Mouse (Mus musculus) neutrophil, adult 5-6 weeks (primary cell): ENCODE data around the gene Ltbp4. TPM values are rescaled to one million over a fixed set of nuclear protein-coding genes. Genes with fewer than 3 reads are reported as not detected.

Experiments
- ATAC-seq: fragments of 151-379, 151-347 bp; 2 replicates; pipeline ENCODE4 v1.8.0; 2017; ENCODE audit warnings: mild to moderate bottlenecking, moderate TSS enrichment; ENCODE audit not compliant: insufficient number of reproducible peaks, poor library complexity, low FRiP score, severe bottlenecking; ENCODE audit errors: extremely low read depth
- total RNA-seq: library from RNA; stranded (forward); fragments of 200-1000 nt; gene quantifications from 2 replicates; pipeline ENCODE4 v1.2.3, GENCODE M21; 2017

Ltbp4 gene
- total RNA-seq, 1 experiment from 2014 or later, result not detected

DNA sequence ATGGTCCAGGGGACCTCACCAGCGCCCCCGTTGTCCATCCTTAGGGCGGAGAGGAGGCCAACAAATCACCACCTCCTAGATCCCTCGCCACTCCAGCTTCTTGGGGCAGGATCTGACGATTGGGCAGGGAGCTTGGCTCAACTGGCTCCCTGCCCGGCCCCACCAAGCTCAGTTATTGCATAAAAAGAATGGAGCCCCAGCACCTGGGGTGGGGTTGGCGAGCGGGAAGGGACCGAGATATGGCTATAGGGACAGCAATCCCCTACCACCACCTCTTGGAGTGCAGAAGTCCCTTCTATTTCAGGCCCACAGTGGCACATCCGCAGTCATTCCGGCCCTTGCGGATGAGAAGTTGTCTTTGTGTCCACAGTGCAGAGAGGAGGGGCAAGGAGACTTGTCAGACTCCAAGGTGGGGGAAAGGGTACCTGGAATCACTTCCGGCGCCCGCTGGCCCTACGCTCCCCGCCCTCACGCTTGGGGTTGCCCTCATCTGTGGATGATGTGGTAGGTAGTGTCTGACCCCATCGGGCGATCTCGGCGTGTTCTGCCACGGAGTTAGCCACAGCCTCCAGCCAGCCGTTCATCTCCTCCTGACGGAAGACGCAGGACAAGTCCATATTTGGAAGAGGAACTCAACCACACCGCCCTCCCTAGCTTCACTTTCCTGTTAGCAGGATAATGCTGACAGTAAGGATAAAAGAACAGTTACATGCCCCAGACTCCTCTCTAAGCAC lies 19.5 kb upstream of the Ltbp4 start, which contains the start of gene Gm20479:
Gene Gm20479 (minus strand): TSS at position 559 of the 734 bp plus-strand sequence.
- peak; percentile 13; the same call in 1 of the 2 replicates for ATAC-seq

DNA sequence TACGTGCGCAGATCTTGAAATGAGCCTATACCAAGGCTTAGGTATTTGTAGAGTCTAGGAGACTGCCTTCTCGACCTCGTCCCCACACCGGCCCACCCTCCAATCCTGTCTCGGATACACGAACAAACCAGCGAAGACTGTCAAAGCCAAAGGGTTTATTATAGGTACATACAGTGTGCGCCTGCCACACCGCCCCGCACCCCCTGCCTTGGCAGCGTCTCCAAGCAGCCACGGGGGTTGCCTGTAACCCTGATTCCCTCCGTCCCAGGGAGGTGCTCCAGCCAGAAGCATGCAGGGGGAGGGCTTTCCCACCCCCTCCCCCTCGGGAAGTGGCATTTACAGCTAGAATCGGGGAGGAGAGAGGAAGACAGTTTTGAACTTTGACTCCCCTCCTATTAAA lies 18.8 kb upstream of the Ltbp4 start:
- ATAC-seq, result peak; percentile 11; the same call in 1 of the 2 replicates

DNA sequence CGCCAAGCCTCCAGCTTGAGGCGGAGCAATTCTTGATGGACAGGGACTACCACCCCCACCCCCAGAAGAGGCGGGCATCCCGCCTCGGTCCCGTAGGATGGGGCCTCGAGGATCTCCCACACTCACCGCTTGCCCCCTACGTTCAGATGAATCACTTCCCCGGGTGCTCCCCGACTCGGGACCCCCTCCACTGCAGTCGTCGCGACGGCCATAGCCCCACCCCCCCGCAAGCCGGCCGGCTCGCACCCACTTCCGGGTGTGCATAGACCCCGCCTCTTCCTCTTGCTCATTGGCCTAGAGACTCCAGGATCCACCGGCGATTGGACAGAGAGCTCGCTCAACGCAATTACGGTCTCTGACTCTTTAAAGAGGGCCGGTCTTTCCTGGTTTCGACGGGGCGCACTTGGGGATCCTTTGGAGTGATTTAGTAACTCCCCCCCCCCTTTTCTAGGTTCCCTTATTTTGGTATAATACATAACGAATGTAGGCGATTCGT lies 18.3 kb upstream of the Ltbp4 start, which contains the start of gene Shkbp1:
Gene Shkbp1 (minus strand): TSS at position 275 of the 496 bp plus-strand sequence.
- peak; percentile 87 for ATAC-seq

DNA sequence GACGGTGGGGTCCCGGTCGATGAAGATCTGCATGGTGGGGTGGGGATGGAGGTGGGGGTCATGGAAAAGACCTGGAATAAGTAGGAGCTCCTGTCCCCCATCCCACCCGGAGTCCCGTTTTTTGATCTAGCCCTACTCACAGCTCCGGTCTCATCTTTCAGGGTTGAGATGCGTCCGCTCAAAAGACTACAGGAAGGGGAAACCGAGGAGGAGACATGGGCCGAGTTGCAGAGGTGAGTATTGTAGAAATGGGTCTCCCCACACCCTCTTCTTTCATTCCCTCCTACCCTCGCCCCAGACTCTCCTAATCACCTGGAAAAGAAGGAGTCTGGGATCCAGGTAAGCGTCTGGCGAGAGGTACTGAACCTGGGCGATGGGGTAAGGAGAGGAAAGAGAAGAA lies 17.8 kb upstream of the Ltbp4 start:
- ATAC-seq, result no peak

DNA sequence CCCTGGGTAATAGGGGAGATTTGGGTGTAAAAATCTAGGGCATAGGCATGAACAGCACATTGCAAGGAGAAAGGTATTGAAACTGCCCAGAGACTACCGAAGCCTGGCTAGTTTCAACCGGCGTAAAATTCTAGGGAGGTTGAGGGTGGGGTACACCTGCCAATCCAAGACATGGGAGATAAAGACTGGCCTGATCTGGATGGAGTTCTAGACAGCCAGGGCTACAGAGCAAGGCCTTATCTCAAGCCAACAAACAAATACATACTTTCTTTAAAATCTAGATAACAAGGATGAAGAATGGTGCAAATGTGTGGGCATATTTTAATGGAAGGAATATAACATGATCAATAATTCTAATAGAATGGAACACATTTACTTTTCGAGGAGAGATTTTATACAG lies 17.3 kb upstream of the Ltbp4 start:
- no peak for ATAC-seq

DNA sequence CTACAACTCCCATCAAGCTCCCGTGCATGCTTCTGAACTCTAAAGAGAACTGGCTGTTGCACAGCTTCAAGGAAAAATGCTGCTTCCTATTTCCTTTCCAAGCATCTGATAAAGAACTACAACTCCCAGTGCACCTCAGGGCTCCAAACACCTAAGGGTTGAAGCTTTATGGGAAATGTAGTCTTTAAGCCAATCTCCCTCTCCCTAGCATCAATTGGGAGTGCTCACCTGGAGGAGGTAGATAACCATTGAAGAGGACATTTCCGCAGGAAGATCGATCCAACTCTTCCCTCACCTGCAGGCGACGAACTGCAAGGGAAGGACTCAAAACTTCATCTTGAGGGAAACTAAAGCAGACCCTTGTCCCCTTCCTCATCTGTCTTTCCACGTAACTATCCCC lies 16.7 kb upstream of the Ltbp4 start:
- no peak for ATAC-seq

DNA sequence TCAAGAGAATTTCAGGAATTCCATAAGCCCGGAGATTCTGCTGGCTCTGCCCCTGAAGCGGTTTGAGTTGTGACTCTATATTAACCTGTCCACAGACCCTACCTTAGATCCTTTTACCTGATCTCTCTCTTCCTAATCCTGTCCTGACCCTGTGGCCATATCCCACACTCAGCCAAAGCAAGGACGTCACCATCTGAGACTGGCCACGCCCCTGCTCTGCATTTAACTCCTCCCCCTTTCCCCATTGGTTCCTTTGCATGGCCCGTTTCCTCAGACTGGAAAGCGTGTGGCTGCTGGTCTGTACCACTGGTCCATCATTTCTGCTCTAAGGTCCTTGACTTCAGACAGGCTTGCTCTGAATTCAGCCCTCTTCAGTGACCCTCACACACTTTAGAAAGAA lies 8.0 kb upstream of the Ltbp4 start:
- no peak for ATAC-seq

DNA sequence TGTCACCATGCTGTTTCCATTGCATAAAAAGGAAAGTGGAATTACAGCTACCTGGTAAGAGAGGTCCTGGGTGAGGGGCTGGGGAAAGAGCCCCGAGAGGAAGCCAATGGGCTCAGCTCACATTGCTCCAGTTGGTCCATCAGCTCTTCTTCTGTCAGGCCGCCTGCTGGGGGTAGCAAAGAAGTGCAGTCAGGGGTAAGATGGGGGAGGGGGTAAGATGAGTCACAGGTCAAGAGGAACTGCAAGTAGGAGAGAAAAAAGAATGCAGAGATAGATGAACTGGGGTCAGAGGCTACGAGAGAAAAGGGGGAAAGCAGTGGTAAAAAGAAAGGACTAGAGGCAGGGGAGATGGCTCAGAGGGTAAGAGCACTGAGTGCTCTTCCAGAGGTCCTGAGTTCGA lies 5.1 kb upstream of the Ltbp4 start:
- ATAC-seq, result peak; percentile 16; the same call in 1 of the 2 replicates

DNA sequence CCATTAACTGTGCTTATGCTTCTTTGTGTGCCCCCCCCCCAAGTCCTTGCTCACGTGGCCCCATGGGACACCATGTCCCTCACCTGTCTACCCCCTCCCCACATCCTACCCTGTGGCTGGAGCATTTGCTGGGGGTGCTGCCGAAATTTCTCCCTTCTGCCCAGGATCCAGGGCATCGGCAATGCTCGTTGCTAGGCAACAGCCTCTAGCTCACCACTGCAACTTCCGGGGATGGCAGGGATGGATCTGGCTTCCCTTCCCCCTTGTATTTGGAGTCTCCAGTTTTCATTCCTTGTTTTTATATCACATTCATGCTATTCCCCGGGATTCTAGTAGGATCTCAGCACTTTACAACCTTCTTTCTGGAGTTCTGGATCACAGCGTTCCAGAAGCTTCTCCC lies 2.0 kb upstream of the Ltbp4 start:
- ATAC-seq, result no peak

DNA sequence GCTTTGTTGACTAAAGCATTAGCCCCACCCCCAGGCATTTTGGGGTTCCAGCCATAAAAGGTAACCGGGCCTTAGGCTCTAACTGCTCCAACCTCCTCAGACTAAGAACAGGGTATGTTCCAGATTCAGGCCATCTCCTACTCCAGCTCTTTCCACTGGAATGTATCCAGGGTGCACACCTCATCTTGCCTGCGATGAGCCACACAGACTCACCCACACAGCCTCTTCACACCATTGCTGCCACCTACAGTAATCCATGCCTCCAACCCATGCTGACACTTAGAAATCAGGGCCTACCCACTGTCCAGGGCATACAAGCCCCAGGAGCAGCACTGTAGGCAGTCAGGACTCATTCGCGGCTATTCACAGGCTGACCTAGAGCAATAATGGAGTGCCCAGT lies 1.6 kb upstream of the Ltbp4 start:
- no peak for ATAC-seq

DNA sequence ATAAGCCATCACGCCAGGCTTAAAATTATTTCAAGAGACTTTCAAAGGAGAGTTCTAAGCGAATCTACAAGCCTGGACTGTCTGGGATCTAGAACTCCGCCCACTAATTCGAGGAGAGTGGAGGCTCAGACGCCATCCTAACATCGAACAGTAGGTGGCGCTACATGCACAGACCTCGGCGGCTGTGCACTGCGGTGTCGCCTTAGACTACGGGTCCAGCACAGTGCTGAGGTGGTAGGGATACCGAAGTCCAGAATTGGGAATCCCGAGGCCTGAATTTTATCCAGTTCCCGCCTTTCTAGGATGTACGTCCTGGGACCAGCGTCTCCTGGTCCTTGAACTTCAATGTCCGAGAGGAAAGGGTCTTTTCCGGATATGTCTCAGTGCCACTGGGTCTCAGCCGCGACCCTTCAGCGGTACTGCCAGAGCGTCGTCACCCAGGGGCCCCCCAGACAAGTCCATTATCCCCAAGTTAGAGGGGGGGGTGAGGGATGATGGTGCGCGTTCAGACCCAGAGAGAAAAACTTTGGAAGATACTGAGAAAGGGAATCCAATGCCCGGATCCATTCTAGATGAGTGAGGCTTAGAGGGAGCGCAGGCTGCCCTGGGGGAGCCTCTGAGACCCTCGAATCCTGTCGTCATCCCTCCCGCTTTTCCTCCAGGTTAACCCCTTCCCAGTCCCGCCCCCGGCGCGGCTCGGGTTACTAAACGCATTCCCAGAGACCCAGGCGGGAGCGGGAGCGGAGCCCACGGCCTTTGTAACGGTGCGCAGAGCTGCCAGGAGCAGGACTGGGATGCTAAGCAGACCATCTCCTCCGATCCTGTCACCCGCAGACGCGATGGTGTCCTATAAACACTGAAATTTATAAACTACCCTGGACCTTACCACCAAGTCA lies 1.3 kb downstream of the Ltbp4 start:
- peak; percentile 78 for ATAC-seq

DNA sequence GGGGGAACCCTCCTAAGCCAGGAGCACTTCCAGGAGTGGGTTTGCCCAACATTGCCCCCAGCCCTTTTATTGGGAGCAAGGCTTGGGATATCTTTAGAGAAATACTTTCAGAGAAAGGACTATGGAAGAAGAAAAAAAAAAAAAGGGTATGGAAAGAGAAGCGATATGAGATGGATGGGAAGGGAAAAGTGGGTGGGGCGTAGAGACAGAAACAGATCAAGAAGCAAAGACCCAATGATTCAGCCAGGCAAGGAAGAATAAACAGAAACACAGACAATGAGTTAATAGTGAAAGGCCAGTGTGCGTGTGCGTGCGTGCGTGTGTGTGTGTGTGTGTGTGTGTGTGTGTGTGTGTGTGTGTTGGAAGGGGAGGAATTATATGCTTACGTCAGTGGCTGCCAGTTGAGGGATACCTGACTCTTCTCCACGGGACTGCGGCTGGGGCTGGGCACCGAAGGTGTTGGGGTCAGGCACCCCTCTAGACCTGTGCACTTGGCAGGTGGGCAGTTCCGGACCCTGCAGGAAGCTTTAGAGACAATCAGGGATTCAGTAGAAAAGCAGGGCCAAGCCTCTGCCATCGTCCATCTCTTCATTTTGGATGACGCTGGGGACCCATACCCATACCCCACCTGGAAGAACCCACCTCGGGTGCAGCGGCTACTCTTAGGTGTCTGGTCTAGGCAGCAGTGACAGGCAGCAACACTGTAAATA lies 2.3 kb downstream of the Ltbp4 start:
- ATAC-seq, result no peak

DNA sequence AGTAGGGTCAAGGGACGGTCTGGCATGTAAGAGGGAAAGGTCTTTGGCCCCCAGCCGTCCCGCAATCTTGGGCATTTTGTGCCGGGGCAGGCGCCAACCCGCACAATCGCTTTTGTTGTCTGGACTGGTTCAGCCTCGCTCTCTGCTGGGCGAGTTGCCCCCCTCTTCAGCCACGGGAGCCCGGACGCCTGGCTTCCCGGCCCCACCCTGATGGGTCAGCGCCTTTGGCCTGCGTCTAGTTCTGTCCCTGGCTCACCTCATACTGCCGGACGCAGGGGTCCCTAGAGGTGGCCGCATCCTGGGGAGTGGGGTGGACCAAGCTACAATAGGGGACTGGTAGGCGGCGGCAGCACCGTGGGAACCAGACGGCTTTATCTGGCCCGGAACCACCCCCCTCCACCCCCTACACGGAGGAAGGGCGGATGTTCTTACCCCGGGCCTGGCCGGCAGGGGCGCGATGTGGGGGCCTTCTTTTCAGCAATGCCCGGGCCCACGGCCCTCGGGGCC lies 3.0 kb downstream of the Ltbp4 start:
- no peak for ATAC-seq

DNA sequence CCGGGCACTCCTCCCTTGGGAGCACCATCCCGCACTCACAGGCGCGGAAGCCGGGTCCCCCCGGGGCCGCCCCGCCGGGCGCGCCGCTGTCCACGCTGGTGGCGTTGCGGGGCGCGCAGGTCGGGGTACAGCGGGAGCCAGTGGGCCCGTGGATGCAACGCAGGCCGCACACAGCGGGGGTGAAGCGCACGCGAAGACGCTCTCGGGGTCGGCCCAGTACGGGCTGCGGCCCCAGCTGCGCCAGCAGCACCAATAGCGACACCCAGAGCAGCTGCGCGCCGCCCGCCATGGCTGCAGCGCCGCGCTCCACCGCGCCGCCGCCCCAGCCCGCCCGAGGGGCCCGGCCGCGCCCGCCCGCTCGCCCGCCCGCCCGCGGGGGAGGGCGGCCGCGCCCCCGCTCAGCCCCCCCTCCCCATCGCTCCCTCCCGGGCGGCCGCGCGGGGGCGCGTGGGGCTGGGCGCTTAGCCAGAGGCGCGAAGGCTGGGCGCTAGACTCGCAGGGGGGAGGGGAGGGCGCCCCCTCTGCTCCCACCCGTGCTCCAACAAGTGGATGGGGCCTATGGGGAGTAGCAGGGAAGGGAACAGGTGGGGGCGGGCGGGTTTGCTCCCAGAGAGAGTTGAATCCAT lies 4.1 kb downstream of the Ltbp4 start:
- no peak for ATAC-seq

DNA sequence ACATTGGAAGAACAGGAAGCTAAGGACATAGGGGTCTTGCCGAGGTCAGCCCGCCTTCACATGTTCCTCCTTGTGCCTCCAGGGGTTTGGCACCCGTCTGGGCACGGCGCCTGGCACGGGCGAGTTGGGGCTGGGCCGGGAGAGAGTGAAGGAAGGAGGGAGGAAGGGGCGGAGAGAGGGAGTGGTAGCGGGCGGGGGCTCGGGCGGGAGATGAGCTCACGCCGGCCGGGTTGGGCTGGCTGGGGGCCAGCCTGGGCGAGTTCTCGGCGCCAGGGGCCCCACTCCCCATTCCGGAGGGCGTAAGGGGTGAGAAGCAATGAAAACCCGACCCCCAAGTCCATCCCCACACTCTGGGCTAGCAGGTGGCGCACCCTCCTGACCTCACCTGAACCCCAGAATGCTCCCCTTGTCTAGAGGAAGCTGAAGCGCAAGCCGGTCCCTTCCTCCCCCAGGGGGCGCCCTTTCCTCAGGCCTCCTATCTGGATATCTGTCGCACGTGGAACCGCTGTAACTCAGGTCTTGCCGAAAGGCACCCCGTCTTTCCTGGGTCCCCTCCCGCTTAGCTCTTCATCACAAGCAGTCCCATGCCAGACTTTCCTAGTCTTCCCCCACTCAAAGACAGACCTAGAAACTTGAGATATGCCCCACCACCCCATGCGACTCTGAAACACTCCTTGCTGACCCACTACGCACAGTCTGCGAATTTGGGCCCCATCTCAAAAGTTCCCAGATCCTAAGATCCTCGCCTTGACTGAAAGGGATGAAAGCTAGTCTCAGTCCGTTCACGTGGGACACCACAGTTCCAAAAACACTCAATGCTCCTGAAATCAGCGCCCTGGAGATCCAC lies 4.9 kb downstream of the Ltbp4 start:
- ATAC-seq, result peak; percentile 49; the same call in 1 of the 2 replicates

DNA sequence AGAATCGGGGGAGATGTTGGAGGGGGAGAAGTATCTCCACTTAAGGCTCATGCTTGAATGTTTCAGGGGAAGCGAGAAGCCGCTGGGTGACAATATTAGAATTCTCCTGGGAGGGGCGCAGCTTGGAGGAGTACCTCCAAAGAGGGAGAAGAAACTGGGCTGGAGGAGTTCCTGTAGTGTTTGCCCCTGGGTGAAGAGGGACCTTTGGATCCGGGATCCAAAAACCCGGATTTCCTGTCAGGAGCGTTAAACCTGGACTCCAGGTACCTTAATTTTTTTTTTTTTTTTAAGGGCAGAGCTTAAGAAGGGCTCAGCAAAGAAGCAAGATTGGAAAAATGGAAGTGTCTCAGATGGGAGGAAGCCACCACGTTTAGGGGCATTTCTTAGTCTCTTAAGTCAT lies 5.6 kb downstream of the Ltbp4 start:
- no peak for ATAC-seq

DNA sequence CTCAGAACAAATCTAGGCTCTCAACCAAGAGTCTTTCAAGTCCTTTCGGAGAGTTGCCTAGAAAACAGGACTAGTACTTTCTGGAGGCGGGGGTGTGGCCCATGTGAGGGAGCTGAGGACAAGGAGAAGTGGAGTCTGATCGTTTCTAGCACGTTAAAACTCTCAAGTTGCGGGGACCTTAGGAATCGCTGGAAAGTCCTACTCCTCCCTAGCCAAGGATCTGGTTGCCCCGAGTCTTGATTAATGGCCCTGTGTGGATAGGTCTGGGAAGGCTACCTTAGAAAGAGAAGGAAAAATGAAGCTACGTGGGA lies 6.0 kb downstream of the Ltbp4 start:
- no peak for ATAC-seq
